17 mouse cellular contexts compared by ENCODE assay signal in genomic region chr2:77448951-77449480, GRCm38 (mm10).
DNase-seq lines count a peak whose midpoint lies in the region; ATAC-seq and TF ChIP-seq lines count a peak whose summit lies in the region.
"Had no signal": no experiment of that assay in that cellular context is flagged by ENCODE, and none has a peak within 500 bp of the region (broad histone marks: within the 10 kb centered on the region; RNA-seq: fewer than 3 reads in every experiment).

No protein-coding gene starts in this region.

- H3K4me1 ChIP-seq in neural tube, embryonic 11.5 days (ENCODE audit: control insufficient read depth, insufficient read depth, low read length) = no peaks in the 10 kb centered on the region; the same call in 1 of the 2 replicates
- H3K4me1 ChIP-seq in midbrain, embryonic 13.5 days (replicated peaks) = peaks cover 23% of the 10 kb centered on the region

- no peak overlapping the region for H3K4me3 ChIP-seq in neural tube, embryonic 11.5 days (ENCODE audit: low read depth, low read length)
- no peak overlapping the region for H3K4me3 ChIP-seq in midbrain, embryonic 13.5 days (replicated peaks)
- no peak overlapping the region for H3K4me3 ChIP-seq in left cerebral cortex, adult 2 months
- H3K4me3 ChIP-seq: heart, embryonic 10.5 days; myocyte had no signal

- intact Hi-C loops in left cerebral cortex, adult 2 months (cut with DNase I) = no loop called here

- 30% methylated on average over 8 of the region's 8 CpGs for WGBS in neural tube, embryonic 11.5 days
- WGBS in midbrain, embryonic 13.5 days = 17% methylated on average over 8 of the region's 8 CpGs

- H3K4me2 ChIP-seq in neural tube, embryonic 11.5 days (ENCODE audit: low read depth) = no peak overlapping the region
- H3K4me2 ChIP-seq in midbrain, embryonic 13.5 days (replicated peaks) = 0 out of 2 replicates have a peak overlapping the region, but pooled peaks have one; percentile 2

- no peaks in the 10 kb centered on the region for H3K36me3 ChIP-seq in neural tube, embryonic 11.5 days (ENCODE audit: control insufficient read depth, insufficient read depth, low read length)
- H3K36me3 ChIP-seq in midbrain, embryonic 13.5 days = no peaks in the 10 kb centered on the region
- H3K36me3 ChIP-seq: heart, embryonic 10.5 days had no signal

- H3K27me3 ChIP-seq in neural tube, embryonic 11.5 days (ENCODE audit: control insufficient read depth, insufficient read depth, low read length) = no peaks in the 10 kb centered on the region
- H3K27me3 ChIP-seq in midbrain, embryonic 13.5 days = no peaks in the 10 kb centered on the region

- ATAC-seq in neural tube, embryonic 11.5 days (ENCODE audit: insufficient read depth, low FRiP score, low TSS enrichment) = no peak
- peak; percentile 54; the same call in 1 of the 2 replicates for ATAC-seq in midbrain, embryonic 13.5 days
- ATAC-seq in erythroblast, adult 5-6 weeks (replicated peaks; ENCODE audit: low FRiP score, poor library complexity, severe bottlenecking) = no peak
- ATAC-seq: forebrain, embryonic 16.5 days had no signal

- H3K9me3 ChIP-seq in neural tube, embryonic 11.5 days (ENCODE audit: control insufficient read depth, low read length) = no peaks in the 10 kb centered on the region
- no peaks in the 10 kb centered on the region for H3K9me3 ChIP-seq in midbrain, embryonic 13.5 days
- H3K9me3 ChIP-seq: heart, embryonic 10.5 days had no signal

- peak; percentile 18 for DNase-seq in embryo, embryonic 10 days (ENCODE audit: low spot score)
- DNase-seq in embryo, embryonic 9.5 days (ENCODE audit: extremely low spot score) = no peak
- peak; percentile 43 for DNase-seq in neural tube, embryonic 11.5 days (ENCODE audit: low spot score)
- DNase-seq in neural tube, embryonic 10.5 days (ENCODE audit: extremely low spot score, low spot score) = no peak
- no peak for DNase-seq in cerebellum, adult 8-10 months
- DNase-seq in left cerebral cortex, adult 2 months (ENCODE audit: extremely low spot score in 1 of 2, low spot score in 2 of 2) = no peak
- DNase-seq: adrenal gland, adult 8-10 months; cerebellum, adult 18-20 months; heart, postnatal 14 days; kidney, adult 11 months; kidney, postnatal 14 days had no signal

- no peak overlapping the region for H3K9ac ChIP-seq in neural tube, embryonic 11.5 days (ENCODE audit: low read length)
- H3K9ac ChIP-seq in midbrain, embryonic 13.5 days (replicated peaks) = no peak overlapping the region

- H3K27ac ChIP-seq in neural tube, embryonic 11.5 days (ENCODE audit: low read depth, low read length) = no peak overlapping the region
- H3K27ac ChIP-seq in midbrain, embryonic 13.5 days = 0 out of 2 replicates have a peak overlapping the region, but pooled peaks have one; percentile 14
- no peak overlapping the region for H3K27ac ChIP-seq in left cerebral cortex, adult 2 months
- H3K27ac ChIP-seq: heart, embryonic 10.5 days; macrophage had no signal

- TF ChIP-seq CTCF in left cerebral cortex, adult 2 months (IDR thresholded peaks at IDR 0.05) = no peak

Comparison
In these comparisons a context has a peak if more than half of its experiments do, and no peak if none do; other contexts are left out.
1. DNase-seq: peak in embryo, embryonic 10 days (single experiment) and neural tube, embryonic 11.5 days (single experiment); none in embryo, embryonic 9.5 days (single experiment), neural tube, embryonic 10.5 days (single experiment), cerebellum, adult 8-10 months (single experiment) and left cerebral cortex, adult 2 months (0 of 2).